Mouse (Mus musculus) bone marrow, adult 2 months (tissue): ENCODE results near the gene Ckap4.

Experiments
- CTCF ChIP-seq: fragments of 200-500 bp; IDR thresholded peaks from 2 replicates; pipeline ENCODE4 v1.5.1; 2011; ENCODE audit warnings: low read length, control low read depth; ENCODE audit not compliant: control insufficient read depth, insufficient read depth
- POLR2A ChIP-seq: fragments of 200-500 bp; IDR thresholded peaks from 2 replicates; pipeline ENCODE4 v1.6.1; 2011; ENCODE audit warnings: low read depth, mild to moderate bottlenecking, control low read depth, low read length, borderline replicate concordance; ENCODE audit not compliant: control insufficient read depth

GRCm38 (mm10) chr10:84562121-84562520, 28.3 kb upstream of the Ckap4 start:
- TF ChIP-seq CTCF (no peak), POLR2A (no peak)
